Mouse (Mus musculus): Measurements from ENCODE around the gene Abcg8. TPM values are rescaled to one million over a fixed set of nuclear protein-coding genes. Genes with fewer than 3 reads are reported as not detected.

The Abcg8 gene
- polyA plus RNA-seq, 1 experiment from 2014 or later = 0.40 TPM

GRCm38 (mm10) chr17:84713563-84714164 is 37.6 kb downstream of the Abcg8 start:
- Histone ChIP-seq H3K4me1 (replicated peaks) (peaks cover 3% of the 10 kb centered on the region; the same call in 1 of the 2 replicates), H3K27ac (no peak overlapping the region), H3K36me3 (peaks cover 61% of the 10 kb centered on the region), H3K4me3 (replicated peaks) (no peak overlapping the region), H3K9ac (no peak overlapping the region), H3K27me3 (no peaks in the 10 kb centered on the region), H3K9me3 (replicated peaks) (no peaks in the 10 kb centered on the region), H3K4me2 (no peak overlapping the region)
- no peak for DNase-seq
- 86% methylated on average over 18 of the region's 18 CpGs for WGBS (ENCODE audit: insufficient replicate concordance)
- ATAC-seq (ENCODE audit: low read depth) = no peak

GRCm38 (mm10) chr17:84714930-84715329 is 38.8 kb downstream of the Abcg8 start:
- Histone ChIP-seq H3K4me1 (replicated peaks) (no peaks in the 10 kb centered on the region; the same call in 1 of the 2 replicates), H3K36me3 (peaks cover 49% of the 10 kb centered on the region), H3K9me3 (replicated peaks) (no peaks in the 10 kb centered on the region), H3K4me2 (no peak overlapping the region), H3K27ac (no peak overlapping the region), H3K4me3 (replicated peaks) (no peak overlapping the region), H3K9ac (no peak overlapping the region), H3K27me3 (no peaks in the 10 kb centered on the region)
- no peak for ATAC-seq (ENCODE audit: low read depth)
- DNase-seq = no peak
- 73% methylated on average over 4 of the region's 4 CpGs for WGBS (ENCODE audit: insufficient replicate concordance)

- 84% methylated on average over 16 of the region's 16 CpGs for WGBS (ENCODE audit: insufficient replicate concordance)
- H3K36me3 ChIP-seq = peaks cover 53% of the 10 kb centered on the region
- no peak for ATAC-seq (ENCODE audit: low read depth)
- no peak overlapping the region for H3K27ac ChIP-seq
- H3K27me3 ChIP-seq = no peaks in the 10 kb centered on the region
- H3K9me3 ChIP-seq (replicated peaks) = no peaks in the 10 kb centered on the region
- no peak overlapping the region for H3K4me2 ChIP-seq
- no peaks in the 10 kb centered on the region; the same call in 1 of the 2 replicates for H3K4me1 ChIP-seq (replicated peaks)
- H3K9ac ChIP-seq = no peak overlapping the region
- H3K4me3 ChIP-seq (replicated peaks) = no peak overlapping the region
- no peak for DNase-seq
Measured at GRCm38 (mm10) chr17:84716252-84716872, 40.3 kb downstream of the Abcg8 start.

GRCm38 (mm10) chr17:84717416-84717815 is 41.3 kb downstream of the Abcg8 start:
- Histone ChIP-seq H3K9me3 (replicated peaks) (no peaks in the 10 kb centered on the region), H3K4me1 (replicated peaks) (no peaks in the 10 kb centered on the region; the same call in 1 of the 2 replicates), H3K36me3 (peaks cover 54% of the 10 kb centered on the region), H3K4me2 (no peak overlapping the region), H3K4me3 (replicated peaks) (no peak overlapping the region), H3K27me3 (no peaks in the 10 kb centered on the region), H3K27ac (no peak overlapping the region), H3K9ac (no peak overlapping the region)
- 85% methylated on average over 5 of the region's 5 CpGs for WGBS (ENCODE audit: insufficient replicate concordance)
- DNase-seq (no peak), ATAC-seq (ENCODE audit: low read depth) (no peak)

- Histone ChIP-seq H3K27me3 (no peaks in the 10 kb centered on the region), H3K4me3 (replicated peaks) (no peak overlapping the region), H3K9ac (no peak overlapping the region), H3K36me3 (peaks cover 50% of the 10 kb centered on the region), H3K4me1 (replicated peaks) (no peaks in the 10 kb centered on the region; the same call in 1 of the 2 replicates), H3K4me2 (no peak overlapping the region), H3K9me3 (replicated peaks) (no peaks in the 10 kb centered on the region), H3K27ac (no peak overlapping the region)
- WGBS (ENCODE audit: insufficient replicate concordance) = 63% methylated on average over 3 of the region's 3 CpGs
- ATAC-seq (ENCODE audit: low read depth) = no peak
- no peak for DNase-seq
Measured at GRCm38 (mm10) chr17:84719105-84719504, 43.0 kb downstream of the Abcg8 start.

GRCm38 (mm10) chr17:84724028-84724427 is 47.9 kb downstream of the Abcg8 start:
- ATAC-seq (ENCODE audit: low read depth) (no peak), DNase-seq (no peak)
- Histone ChIP-seq H3K4me1 (replicated peaks) (peaks cover 23% of the 10 kb centered on the region), H3K4me3 (replicated peaks) (no peak overlapping the region), H3K27me3 (no peaks in the 10 kb centered on the region), H3K4me2 (no peak overlapping the region), H3K9ac (no peak overlapping the region), H3K36me3 (peaks cover 61% of the 10 kb centered on the region), H3K9me3 (replicated peaks) (no peaks in the 10 kb centered on the region), H3K27ac (no peak overlapping the region)
- 80% methylated on average over 9 of the region's 9 CpGs for WGBS (ENCODE audit: insufficient replicate concordance)

- DNase-seq (no peak), ATAC-seq (ENCODE audit: low read depth) (no peak)
- H3K4me1 ChIP-seq (replicated peaks) = peaks cover 34% of the 10 kb centered on the region
- no peaks in the 10 kb centered on the region for H3K27me3 ChIP-seq
- H3K9me3 ChIP-seq (replicated peaks) = no peaks in the 10 kb centered on the region
- H3K27ac ChIP-seq = peak overlapping the region; percentile 43; the same call in 1 of the 2 replicates
- H3K4me3 ChIP-seq (replicated peaks) = no peak overlapping the region
- 0 out of 2 replicates have a peak overlapping the region, but pooled peaks have one; percentile 17 for H3K9ac ChIP-seq
- WGBS (ENCODE audit: insufficient replicate concordance) = 87% methylated on average over 3 of the region's 3 CpGs
- H3K4me2 ChIP-seq = no peak overlapping the region
- peaks cover 61% of the 10 kb centered on the region for H3K36me3 ChIP-seq
Measured at GRCm38 (mm10) chr17:84725163-84725562, 49.1 kb downstream of the Abcg8 start.

- H3K4me2 ChIP-seq = peak overlapping the region; percentile 55
- peaks cover 49% of the 10 kb centered on the region for H3K4me1 ChIP-seq (replicated peaks)
- H3K4me3 ChIP-seq (replicated peaks) = 0 out of 2 replicates have a peak overlapping the region, but pooled peaks have one; percentile 8
- H3K9me3 ChIP-seq (replicated peaks) = no peaks in the 10 kb centered on the region
- H3K27me3 ChIP-seq = no peaks in the 10 kb centered on the region
- H3K9ac ChIP-seq = peak overlapping the region; percentile 57
- 21% methylated on average over 1 of the region's 1 CpGs for WGBS (ENCODE audit: insufficient replicate concordance)
- peak; percentile 98 for ATAC-seq (ENCODE audit: low read depth)
- peaks cover 58% of the 10 kb centered on the region for H3K36me3 ChIP-seq
- H3K27ac ChIP-seq = peak overlapping the region; percentile 92
- peak; percentile 68 for DNase-seq
Measured at GRCm38 (mm10) chr17:84728201-84728911, 52.3 kb downstream of the Abcg8 start.

GRCm38 (mm10) chr17:84729140-84729539 is 53.0 kb downstream of the Abcg8 start:
- H3K36me3 ChIP-seq = peaks cover 52% of the 10 kb centered on the region
- peak; percentile 58 for ATAC-seq (ENCODE audit: low read depth)
- H3K9ac ChIP-seq = peak overlapping the region; percentile 57
- H3K4me2 ChIP-seq = peak overlapping the region; percentile 55
- peak overlapping the region; percentile 92 for H3K27ac ChIP-seq
- H3K27me3 ChIP-seq = no peaks in the 10 kb centered on the region
- peaks cover 49% of the 10 kb centered on the region for H3K4me1 ChIP-seq (replicated peaks)
- no peaks in the 10 kb centered on the region for H3K9me3 ChIP-seq (replicated peaks)
- H3K4me3 ChIP-seq (replicated peaks) = no peak overlapping the region
- DNase-seq = peak; percentile 47
- WGBS (ENCODE audit: insufficient replicate concordance) = 32% methylated on average over 5 of the region's 5 CpGs

- DNase-seq (no peak), ATAC-seq (ENCODE audit: low read depth) (no peak)
- no peak overlapping the region for H3K4me3 ChIP-seq (replicated peaks)
- no peak overlapping the region for H3K9ac ChIP-seq
- WGBS (ENCODE audit: insufficient replicate concordance) = 91% methylated on average over 12 of the region's 12 CpGs
- H3K4me1 ChIP-seq (replicated peaks) = peaks cover 49% of the 10 kb centered on the region
- no peaks in the 10 kb centered on the region for H3K9me3 ChIP-seq (replicated peaks)
- peaks cover 48% of the 10 kb centered on the region for H3K36me3 ChIP-seq
- H3K27me3 ChIP-seq = no peaks in the 10 kb centered on the region
- H3K4me2 ChIP-seq = no peak overlapping the region
- H3K27ac ChIP-seq = peak overlapping the region; percentile 55
Measured at GRCm38 (mm10) chr17:84731361-84731760, 55.3 kb downstream of the Abcg8 start.

GRCm38 (mm10) chr17:84732612-84733011 is 56.5 kb downstream of the Abcg8 start:
- no peak overlapping the region for H3K4me2 ChIP-seq
- H3K9me3 ChIP-seq (replicated peaks) = no peaks in the 10 kb centered on the region
- H3K4me1 ChIP-seq (replicated peaks) = peaks cover 46% of the 10 kb centered on the region
- no peak overlapping the region for H3K9ac ChIP-seq
- WGBS (ENCODE audit: insufficient replicate concordance) = 86% methylated on average over 8 of the region's 8 CpGs
- DNase-seq = no peak
- ATAC-seq (ENCODE audit: low read depth) = no peak
- H3K27ac ChIP-seq = no peak overlapping the region
- no peak overlapping the region for H3K4me3 ChIP-seq (replicated peaks)
- peaks cover 40% of the 10 kb centered on the region for H3K36me3 ChIP-seq
- no peaks in the 10 kb centered on the region for H3K27me3 ChIP-seq
